Mouse (Mus musculus): ENCODE measurements around the gene Gast.

- TF ChIP-seq TAL1 (IDR thresholded peaks at IDR 0.05; ENCODE audit: low read length): no peak
- TF ChIP-seq GATA1 (IDR thresholded peaks at IDR 0.05; ENCODE audit: low read length): no peak
Measured at GRCm38 (mm10) chr11:100378446-100378845, 44.2 kb downstream of the Gast start.
